In the genomic region with DNA sequence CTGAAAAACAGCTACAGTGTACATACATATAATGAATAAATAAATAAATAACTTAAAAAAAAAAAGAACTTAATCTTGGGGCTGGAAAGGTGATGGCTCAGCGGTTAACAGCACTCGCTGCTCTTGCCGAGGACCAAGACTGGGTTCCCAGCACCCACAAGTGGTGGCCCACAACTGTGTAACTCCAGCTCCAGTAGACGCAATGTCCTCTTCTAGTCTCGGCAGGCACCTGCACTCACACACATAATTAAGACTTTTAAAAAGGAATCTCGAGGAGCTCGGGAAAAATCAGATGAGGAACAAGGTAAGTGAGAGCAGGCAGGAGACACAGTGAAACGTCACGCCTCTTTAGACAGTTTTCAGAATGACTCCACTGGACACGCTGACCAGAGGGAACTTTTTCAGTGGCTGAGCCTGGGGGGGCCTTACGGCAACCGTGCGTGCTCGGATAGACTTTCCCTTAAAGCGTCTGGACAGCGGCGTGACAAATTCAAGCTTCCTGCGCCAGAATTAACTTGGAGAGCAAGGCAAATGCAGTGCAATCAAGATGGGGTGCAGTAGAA, we compare ENCODE assay signal across 1 mouse cellular context.
A peak's percentile ranks its signal among the peaks of the same experiment; 100 is the strongest.
TF ChIP-seq lines count a peak whose summit lies in the region.

No protein-coding gene starts in this region.

TF ChIP-seq in CH12.LX, 34 proteins besides CTCF, POLR2A, EP300 and RAD21 (continued from another document):
- no peak for TF ChIP-seq ZC3H11A (IDR thresholded peaks at IDR 0.05; ENCODE audit: low read depth, low read length)
- TF ChIP-seq SMC3 (IDR thresholded peaks at IDR 0.05; ENCODE audit: low read depth, low read length), result no peak
- TF ChIP-seq TCF12 (IDR thresholded peaks at IDR 0.05; ENCODE audit: low read depth, low read length), result no peak
- peak; percentile 10; the same call in 1 of the 2 replicates for TF ChIP-seq SIN3A (IDR thresholded peaks at IDR 0.05; ENCODE audit: low read length)
- no peak for TF ChIP-seq USF1 (IDR thresholded peaks at IDR 0.05; ENCODE audit: low read depth, low read length)
- TF ChIP-seq CHD2 (IDR thresholded peaks at IDR 0.05; ENCODE audit: low read length), result no peak
- no peak for TF ChIP-seq ZKSCAN1 (IDR thresholded peaks at IDR 0.05; ENCODE audit: borderline replicate concordance, low read depth, low read length)
- peak; percentile 50; the same call in 1 of the 2 replicates for TF ChIP-seq BHLHE40 (IDR thresholded peaks at IDR 0.05; ENCODE audit: low read depth, low read length)
- TF ChIP-seq MAZ (IDR thresholded peaks at IDR 0.05; ENCODE audit: low read depth, low read length), result no peak
- TF ChIP-seq ELF1 (IDR thresholded peaks at IDR 0.05; ENCODE audit: low read depth, low read length), result no peak
- TF ChIP-seq NRF1 (IDR thresholded peaks at IDR 0.05; ENCODE audit: low read depth, low read length), result no peak
- TF ChIP-seq GABPA (IDR thresholded peaks at IDR 0.05; ENCODE audit: insufficient replicate concordance, low read depth, low read length), result no peak
- TF ChIP-seq MAX (IDR thresholded peaks at IDR 0.05; ENCODE audit: low read length), result no peak
- TF ChIP-seq ETS1 (conservative IDR thresholded peaks at IDR 0.05; ENCODE audit: low read depth, low read length), result no peak
- TF ChIP-seq KAT2A (IDR thresholded peaks at IDR 0.05; ENCODE audit: insufficient replicate concordance, low read length), result no peak
- TF ChIP-seq JUND (conservative IDR thresholded peaks at IDR 0.05; ENCODE audit: low read depth, low read length), result no peak
- peak; percentile 61 for TF ChIP-seq MXI1 (IDR thresholded peaks at IDR 0.05; ENCODE audit: low read depth, low read length)
- TF ChIP-seq MYC (IDR thresholded peaks at IDR 0.05; ENCODE audit: low read depth, low read length), result peak; percentile 16; the same call in 1 of the 2 replicates
- TF ChIP-seq USF2 (conservative IDR thresholded peaks at IDR 0.05; ENCODE audit: low read depth, low read length), result no peak
- peak; percentile 55; the same call in 1 of the 2 replicates for TF ChIP-seq IRF4 (IDR thresholded peaks at IDR 0.05; ENCODE audit: low read depth, low read length)
